Mouse (Mus musculus) heart, embryonic 14.5 days (tissue): ENCODE data around the gene Ssna1. TPM values are rescaled to one million over a fixed set of nuclear protein-coding genes. Genes with fewer than 3 reads are reported as not detected.

Experiments
- ATAC-seq: fragments of 200-750 bp; cut with Nextera tagmentation; 2 replicates; pipeline ENCODE4 v1.8.0; 2017; ENCODE audit warnings: low read depth, moderate TSS enrichment; ENCODE audit not compliant: insufficient number of reproducible peaks, insufficient read depth, low FRiP score
- H3K27ac ChIP-seq, 2 experiments: fragments of 200-500 bp in 1 of 2; fragments of 300-500 bp in 1 of 2; sonication (generic) in 1 of 2; replicated peaks in 1 of 2; 2 replicates each; pipeline ENCODE4 v1.5.1; 2012 to 2014; ENCODE audit warnings: low read depth in 2 of 2, low read length in 2 of 2, control low read depth in 1 of 2, mild to moderate bottlenecking in 1 of 2, mixed read lengths in 1 of 2; ENCODE audit not compliant: control insufficient read depth in 1 of 2, insufficient read depth in 1 of 2
- H3K27me3 ChIP-seq: fragments of 300-500 bp; sonication (generic); 2 replicates; pipeline ENCODE4 v1.6.1; 2014; ENCODE audit warnings: mild to moderate bottlenecking, low read length, control low read depth; ENCODE audit not compliant: control insufficient read depth, insufficient read depth
- H3K36me3 ChIP-seq: fragments of 300-500 bp; sonication (generic); 2 replicates; pipeline ENCODE4 v1.6.1; 2014; ENCODE audit warnings: mild to moderate bottlenecking, control low read depth, low read length, mixed read lengths; ENCODE audit not compliant: control insufficient read depth, insufficient read depth
- H3K4me1 ChIP-seq, 2 experiments: fragments of 200-500 bp in 1 of 2; fragments of 300-500 bp in 1 of 2; sonication (generic) in 1 of 2; 2 replicates each; pipeline ENCODE4 v1.6.1; 2012 to 2014; ENCODE audit warnings: low read length in 2 of 2, control low read depth in 1 of 2, mixed read lengths in 1 of 2; ENCODE audit not compliant: control insufficient read depth in 2 of 2, insufficient read depth in 2 of 2
- H3K4me2 ChIP-seq: fragments of 300-500 bp; sonication (generic); 2 replicates; pipeline ENCODE4 v1.6.1; 2014; ENCODE audit warnings: mild to moderate bottlenecking, low read length
- H3K4me3 ChIP-seq, 2 experiments: fragments of 200-500 bp in 1 of 2; fragments of 300-500 bp in 1 of 2; sonication (generic) in 1 of 2; 2 replicates each; pipeline ENCODE4 v1.5.1; 2012 to 2014; ENCODE audit warnings: low read length in 2 of 2, mild to moderate bottlenecking in 2 of 2, control low read depth in 1 of 2, low read depth in 1 of 2, moderate library complexity in 1 of 2; ENCODE audit not compliant: control insufficient read depth in 1 of 2, insufficient read depth in 1 of 2
- H3K9ac ChIP-seq: fragments of 300-500 bp; sonication (generic); 2 replicates; pipeline ENCODE4 v1.6.1; 2014; ENCODE audit warnings: mild to moderate bottlenecking, low read length
- H3K9me3 ChIP-seq: fragments of 300-500 bp; sonication (generic); 2 replicates; pipeline ENCODE4 v1.6.1; 2016; ENCODE audit warnings: low read length, control low read depth; ENCODE audit not compliant: control insufficient read depth
- WGBS: fragments of 180-500 bp; shearing (Covaris S2); extraction: QIAGEN DNeasy Blood & Tissue Kit; methylation state at CpG from one replicate; pipeline ENCODE4 v1.1.7; 2014; 5-methylcytosine and 5-hydroxymethylcytosine counted together
- polyA plus RNA-seq: library from polyadenylated mRNA; unstranded; fragments of >200 nt; fragmentation: Nextera tagmentation; extraction: Ambion mirVana; gene quantifications from 2 replicates; pipeline ENCODE4 v1.2.1, GENCODE M21; 2014

Gene Ssna1
- polyA plus RNA-seq, 1 experiment from 2014 or later: 163 TPM

- Histone ChIP-seq H3K27ac (peak within 1 kb of the TSS; percentile 31 to 77), H3K27me3 (no peaks in the 10 kb centered on the region), H3K4me3 (peak within 1 kb of the TSS; percentile 90 to 93), H3K9ac (peak within 1 kb of the TSS; percentile 88), H3K9me3 (no peaks in the 10 kb centered on the region), H3K4me2 (peak within 1 kb of the TSS; percentile 94), H3K4me1 (peaks cover 7 to 13% of the 10 kb centered on the region in 2 experiments; a peak in 3 of 4 replicates), H3K36me3 (peaks cover 33% of the 10 kb centered on the region)
- WGBS: under 1% methylated on average over 39 of the region's 39 CpGs
- ATAC-seq: peak; percentile 80
Measured at GRCm38 (mm10) chr2:25255284-25255779, 16.9 kb downstream of the Ssna1 start, which contains the start of gene Tmem203. TSS of gene Tmem203 (plus strand) at chr2:25255439.

DNA sequence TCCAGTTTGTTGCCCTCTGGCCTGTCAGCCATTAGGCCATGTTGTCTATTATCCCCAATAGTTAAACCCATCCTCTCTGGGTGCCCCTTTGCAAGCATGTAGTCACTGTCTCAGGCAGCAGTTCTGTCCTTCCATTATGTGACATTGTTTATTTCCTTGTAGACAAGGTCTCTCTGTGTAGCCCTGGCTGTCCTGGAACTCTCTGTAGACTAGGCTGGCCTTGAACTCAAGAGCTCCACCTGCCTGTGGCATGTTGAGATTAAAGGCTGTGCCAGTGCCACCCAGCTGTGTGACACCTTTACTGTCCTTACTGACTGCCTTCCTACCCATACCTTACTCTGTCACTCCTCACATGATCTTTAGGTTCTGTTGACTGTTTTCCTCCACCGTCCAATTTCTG lies 19.9 kb downstream of the Ssna1 start:
- ATAC-seq: no peak
- H3K4me2 ChIP-seq: no peak overlapping the region
- 82% methylated on average over 1 of the region's 1 CpGs for WGBS
- no peaks in the 10 kb centered on the region for H3K27me3 ChIP-seq
- no peak overlapping the region for H3K27ac ChIP-seq
- H3K9me3 ChIP-seq: no peaks in the 10 kb centered on the region
- H3K4me3 ChIP-seq: no peak overlapping the region
- peaks cover 7 to 13% of the 10 kb centered on the region in 2 experiments; a peak in 3 of 4 replicates for H3K4me1 ChIP-seq
- peaks cover 63% of the 10 kb centered on the region for H3K36me3 ChIP-seq
- H3K9ac ChIP-seq: no peak overlapping the region

GRCm38 (mm10) chr2:25246183-25247072 lies 25.8 kb downstream of the Ssna1 start, which contains the start of gene AL732309.1:
TSS of gene AL732309.1 (minus strand) at chr2:25246863.
- Histone ChIP-seq H3K4me2 (no peak within 1 kb of the TSS), H3K27me3 (peaks cover 22% of the 10 kb centered on the region), H3K4me3 (no peak within 1 kb of the TSS), H3K27ac (no peak within 1 kb of the TSS), H3K9ac (no peak within 1 kb of the TSS), H3K36me3 (peaks cover 43% of the 10 kb centered on the region), H3K9me3 (no peaks in the 10 kb centered on the region), H3K4me1 (peaks cover 4 to 13% of the 10 kb centered on the region in 2 experiments; a peak in 3 of 4 replicates)
- no peak for ATAC-seq
- WGBS: 85% methylated on average over 10 of the region's 10 CpGs

- no peak for ATAC-seq
- Histone ChIP-seq H3K27ac (no peak overlapping the region), H3K9ac (no peak overlapping the region), H3K4me2 (no peak overlapping the region), H3K27me3 (peaks cover 28% of the 10 kb centered on the region), H3K36me3 (peaks cover 21% of the 10 kb centered on the region; the same call in 1 of the 2 replicates), H3K9me3 (no peaks in the 10 kb centered on the region), H3K4me1 (peaks cover 8 to 18% of the 10 kb centered on the region in 2 experiments), H3K4me3 (no peak overlapping the region)
- 78% methylated on average over 4 of the region's 4 CpGs for WGBS
Measured at GRCm38 (mm10) chr2:25244144-25244543, 28.1 kb downstream of the Ssna1 start.

- H3K4me2 ChIP-seq: no peak overlapping the region
- H3K36me3 ChIP-seq: peaks cover 13% of the 10 kb centered on the region; the same call in 1 of the 2 replicates
- no peak overlapping the region for H3K9ac ChIP-seq
- H3K27ac ChIP-seq: no peak overlapping the region
- WGBS: 67% methylated on average over 8 of the region's 8 CpGs
- H3K9me3 ChIP-seq: no peaks in the 10 kb centered on the region
- peaks cover 8 to 18% of the 10 kb centered on the region in 2 experiments for H3K4me1 ChIP-seq
- no peak for ATAC-seq
- no peak overlapping the region for H3K4me3 ChIP-seq
- peaks cover 28% of the 10 kb centered on the region for H3K27me3 ChIP-seq
Measured at GRCm38 (mm10) chr2:25243342-25243741, 28.9 kb downstream of the Ssna1 start.

DNA sequence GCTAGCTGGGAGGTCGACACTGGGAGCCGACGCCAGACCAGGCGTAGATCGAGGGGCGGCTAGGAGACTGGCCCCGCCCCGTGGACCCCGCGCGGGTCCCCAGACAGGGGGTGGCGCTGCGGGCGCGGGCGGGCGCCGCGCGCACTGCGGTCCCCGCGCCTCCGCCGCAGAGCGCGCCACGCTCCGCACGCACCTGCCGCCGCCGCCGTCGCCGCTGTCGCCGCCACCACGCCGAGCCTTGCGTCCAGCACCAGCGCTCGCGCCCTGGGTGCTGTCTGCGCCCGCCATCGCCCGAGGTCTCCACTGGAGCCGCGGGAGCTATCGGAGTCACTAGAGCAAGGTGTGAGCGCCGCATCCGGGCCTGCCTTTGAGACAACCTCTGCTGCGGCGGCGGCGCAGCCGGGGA lies 30.1 kb downstream of the Ssna1 start, which contains the start of the genes Rnf208 and Cysrt1:
TSS of gene Rnf208 (plus strand) at position 155 of the 406 bp plus-strand sequence.
TSS of gene Cysrt1 (minus strand) at position 352 of the 406 bp plus-strand sequence.
- Histone ChIP-seq H3K36me3 (peaks cover under 1% of the 10 kb centered on the region; the same call in 1 of the 2 replicates), H3K4me1 (peaks cover 8 to 18% of the 10 kb centered on the region in 2 experiments), H3K27ac (no peak within 1 kb of the TSS), H3K9ac (peak within 1 kb of the TSS; percentile 77), H3K27me3 (peaks cover 28% of the 10 kb centered on the region), H3K4me2 (peak within 1 kb of the TSS; percentile 98), H3K9me3 (no peaks in the 10 kb centered on the region), H3K4me3 (peak within 1 kb of the TSS; percentile 47 to 53)
- ATAC-seq: no peak
- under 1% methylated on average over 55 of the region's 59 CpGs for WGBS

GRCm38 (mm10) chr2:25241438-25241775 lies 30.8 kb downstream of the Ssna1 start:
- WGBS: 20% methylated on average over 6 of the region's 6 CpGs
- peak overlapping the region; percentile 2; the same call in 1 of the 2 replicates for H3K9ac ChIP-seq
- ATAC-seq: no peak
- H3K4me2 ChIP-seq: peak overlapping the region; percentile 98
- no peak overlapping the region for H3K27ac ChIP-seq
- peaks cover 28% of the 10 kb centered on the region for H3K27me3 ChIP-seq
- H3K4me3 ChIP-seq: peak overlapping the region; percentile 47 to 53
- H3K4me1 ChIP-seq: peaks cover 8 to 18% of the 10 kb centered on the region in 2 experiments
- H3K9me3 ChIP-seq: no peaks in the 10 kb centered on the region
- no peaks in the 10 kb centered on the region for H3K36me3 ChIP-seq
